Mouse (Mus musculus) spleen, postnatal 10 days (tissue): ENCODE data around the gene D16Ertd472e.

Experiments
- DNase-seq, 2 experiments: peaks; one replicate each; pipeline ENCODE4 v3.0.0; 2021 to 2022; ENCODE audit warnings: low spot score in 2 of 2

The D16Ertd472e gene

GRCm38 (mm10) chr16:78490779-78491178 lies 85.7 kb downstream of the D16Ertd472e start:
- no peak for DNase-seq
